Mouse (Mus musculus): ENCODE results near the gene Lrsam1.

DNA sequence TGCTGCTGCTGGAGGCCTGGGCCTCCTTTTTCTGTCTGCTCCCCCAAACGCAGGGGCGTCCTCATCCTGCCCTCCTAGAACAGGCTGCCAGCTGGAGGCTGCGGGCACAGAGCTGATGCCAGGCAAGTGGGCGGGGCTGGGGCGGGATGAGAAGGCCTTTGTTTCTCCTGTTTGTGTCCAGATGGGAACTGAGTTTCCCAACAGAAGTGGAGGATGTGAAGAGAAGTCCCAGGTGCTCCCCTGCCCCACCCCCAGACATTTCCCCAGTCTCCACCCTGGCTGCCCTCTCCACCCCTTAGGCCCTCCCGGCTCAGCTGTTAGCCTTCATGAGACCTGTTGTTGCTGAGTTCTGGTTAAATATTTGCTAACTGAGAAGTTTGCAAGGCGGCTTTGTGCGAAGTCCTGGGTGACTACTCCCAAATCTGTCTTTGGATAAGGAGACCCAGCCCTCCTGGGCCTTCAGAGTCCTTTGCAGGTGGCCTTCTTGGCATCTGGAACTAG, 65.8 kb downstream of the Lrsam1 start:
- TF ChIP-seq CTCF (IDR thresholded peaks at IDR 0.05; ENCODE audit: low read depth, low read length): no peak
- no peak for TF ChIP-seq POLR2AphosphoS5 (IDR thresholded peaks at IDR 0.05; ENCODE audit: insufficient replicate concordance, low read depth, low read length)
- no peak for TF ChIP-seq GATA1 (IDR thresholded peaks at IDR 0.05; ENCODE audit: borderline replicate concordance, low read length)
